Mouse (Mus musculus): ENCODE data around the gene Lrrc8d. TPM values are rescaled to one million over a fixed set of nuclear protein-coding genes. Genes with fewer than 3 reads are reported as not detected.

The Lrrc8d gene
- total RNA-seq, 1 experiment from 2014 or later, result 40.9 TPM

DNA sequence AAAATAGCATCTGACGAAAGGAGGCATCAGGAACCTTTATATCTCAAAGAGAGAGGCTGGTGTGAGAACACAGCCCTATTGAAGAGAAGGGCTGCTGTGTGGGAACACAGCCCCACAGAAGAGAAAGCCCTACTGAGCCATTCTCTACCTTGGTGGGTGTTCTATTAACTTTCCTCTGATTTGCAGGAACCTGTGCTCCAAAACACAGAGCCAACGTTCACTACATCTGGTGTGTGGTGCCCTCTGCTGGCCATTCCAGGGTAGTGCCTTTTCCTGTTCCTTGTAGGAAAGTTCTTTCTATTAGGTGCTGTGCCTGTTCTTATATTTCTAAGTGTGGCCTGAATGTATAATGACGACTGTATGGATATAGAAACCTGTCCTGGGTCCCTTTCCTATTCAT, 168.8 kb downstream of the Lrrc8d start:
- ATAC-seq (replicated peaks; ENCODE audit: insufficient number of reproducible peaks, low FRiP score, low TSS enrichment, poor library complexity, severe bottlenecking), result peak; percentile 79

DNA sequence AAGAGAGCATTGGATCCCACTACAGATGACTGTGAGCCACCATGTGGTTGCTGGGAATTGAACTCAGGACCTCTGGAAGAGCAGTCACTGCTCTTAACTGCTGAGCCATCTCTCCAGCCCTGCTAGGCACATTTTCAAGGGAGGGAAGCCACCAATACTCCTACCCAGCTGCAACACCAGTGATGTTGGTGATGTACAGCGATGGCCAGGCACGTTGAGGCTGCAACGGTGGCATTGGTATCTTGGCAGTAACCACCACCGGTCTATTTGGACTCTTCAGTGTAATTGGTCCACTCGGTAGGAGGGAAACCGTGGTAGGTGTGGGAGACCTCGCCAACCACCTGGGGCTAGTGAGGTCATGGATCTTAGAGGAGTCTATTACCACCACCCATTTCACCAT, 170.0 kb downstream of the Lrrc8d start:
- no peak for ATAC-seq (replicated peaks; ENCODE audit: insufficient number of reproducible peaks, low FRiP score, low TSS enrichment, poor library complexity, severe bottlenecking)

DNA sequence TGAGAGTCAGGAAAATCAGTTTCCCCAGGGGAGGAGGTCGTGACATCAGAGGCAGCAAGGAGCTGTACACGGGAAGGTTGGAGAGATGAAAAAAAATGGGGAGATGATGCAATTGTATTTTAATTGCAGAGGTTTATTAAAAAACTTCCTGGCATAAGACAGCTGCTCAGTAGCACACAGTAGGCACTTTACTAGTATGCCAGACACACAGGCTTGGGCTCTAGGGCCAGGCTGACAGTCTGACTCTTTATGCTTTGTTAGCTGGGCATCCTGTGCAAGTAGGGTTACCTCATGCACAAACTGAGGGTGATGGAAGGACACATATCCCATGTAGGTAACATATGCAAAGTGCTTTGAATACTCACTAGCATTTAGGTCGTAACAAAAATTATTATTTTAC, 171.4 kb downstream of the Lrrc8d start:
- no peak for ATAC-seq (replicated peaks; ENCODE audit: insufficient number of reproducible peaks, low FRiP score, low TSS enrichment, poor library complexity, severe bottlenecking)

DNA sequence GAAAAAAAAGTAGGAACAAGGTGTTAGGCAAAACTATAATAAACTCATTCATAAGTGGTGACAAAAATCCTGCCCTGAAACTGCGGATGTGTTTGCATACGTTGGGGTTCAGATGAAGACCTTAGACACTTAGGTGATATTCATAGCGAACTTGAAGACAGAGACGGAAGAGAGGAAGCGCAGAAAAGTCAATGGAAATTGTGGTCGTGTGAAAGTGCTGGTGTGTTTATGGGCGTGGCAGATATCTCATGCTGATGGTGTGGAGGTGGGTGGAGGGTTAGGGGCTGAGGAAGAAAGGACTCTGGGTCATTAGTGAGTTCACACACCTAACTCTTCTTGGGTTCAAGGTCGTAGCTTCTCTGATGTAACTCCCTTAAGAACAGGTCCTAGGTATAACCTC, 172.4 kb downstream of the Lrrc8d start:
- ATAC-seq (replicated peaks; ENCODE audit: insufficient number of reproducible peaks, low FRiP score, low TSS enrichment, poor library complexity, severe bottlenecking), result no peak

DNA sequence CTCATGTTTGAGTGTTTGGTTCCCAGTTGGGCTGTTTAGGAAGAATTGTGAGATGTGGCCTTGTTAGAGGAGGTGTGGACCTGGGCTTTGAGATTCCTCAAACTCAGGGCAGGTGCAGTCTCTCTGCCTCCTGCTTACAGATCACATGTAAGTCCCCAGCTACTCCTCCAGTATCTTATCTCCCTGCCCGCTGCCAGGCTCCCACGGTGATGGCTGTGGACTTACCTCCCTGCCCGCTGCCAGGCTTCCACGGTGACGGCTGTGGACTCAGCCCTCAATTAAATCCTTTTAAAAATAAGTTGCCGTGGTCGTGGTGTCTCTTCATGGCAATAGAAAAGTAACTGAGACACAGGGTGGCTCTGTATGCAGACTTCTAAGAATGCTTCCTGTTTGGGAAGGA, 173.1 kb downstream of the Lrrc8d start:
- no peak for ATAC-seq (replicated peaks; ENCODE audit: insufficient number of reproducible peaks, low FRiP score, low TSS enrichment, poor library complexity, severe bottlenecking)

DNA sequence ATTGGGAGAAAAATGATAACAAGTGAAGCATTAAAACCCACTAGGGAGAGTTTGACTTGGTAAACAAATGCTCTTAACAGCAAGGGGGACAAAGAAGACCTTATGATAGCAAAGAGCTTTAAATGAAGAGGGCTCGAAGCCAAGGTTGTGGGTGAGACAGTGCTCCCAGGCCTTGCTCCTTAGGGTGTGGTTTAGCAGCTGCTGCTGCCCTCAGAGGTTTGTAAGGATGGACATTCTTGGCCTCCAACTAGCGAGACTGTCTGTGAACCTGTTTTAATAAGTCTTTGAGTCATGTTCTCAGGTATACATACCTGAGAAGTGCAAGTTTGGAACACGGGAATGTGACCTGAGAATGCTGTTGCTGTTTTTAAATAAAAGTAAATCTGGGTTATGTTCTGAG, 174.0 kb downstream of the Lrrc8d start:
- ATAC-seq (replicated peaks; ENCODE audit: insufficient number of reproducible peaks, low FRiP score, low TSS enrichment, poor library complexity, severe bottlenecking), result no peak

DNA sequence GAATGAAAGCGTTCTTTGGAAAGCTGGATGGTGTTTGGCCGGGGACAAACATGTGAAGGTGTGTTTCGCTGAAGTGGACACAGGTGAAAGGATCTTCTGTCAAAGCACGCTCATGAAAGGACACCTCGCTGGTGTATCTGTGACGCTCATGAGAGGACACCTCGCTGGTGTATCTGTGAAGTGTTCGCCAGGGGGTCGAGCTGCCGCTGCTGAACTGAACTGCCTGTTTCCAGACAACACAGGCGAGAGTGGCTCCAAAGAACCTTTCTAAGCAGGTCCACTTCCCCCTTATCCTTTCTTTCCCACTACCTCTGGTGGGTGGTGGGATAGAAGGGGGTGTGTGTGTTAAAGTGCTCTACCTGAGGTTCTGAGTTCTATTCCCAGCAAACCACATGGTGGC, 174.7 kb downstream of the Lrrc8d start:
- ATAC-seq (replicated peaks; ENCODE audit: insufficient number of reproducible peaks, low FRiP score, low TSS enrichment, poor library complexity, severe bottlenecking), result no peak

DNA sequence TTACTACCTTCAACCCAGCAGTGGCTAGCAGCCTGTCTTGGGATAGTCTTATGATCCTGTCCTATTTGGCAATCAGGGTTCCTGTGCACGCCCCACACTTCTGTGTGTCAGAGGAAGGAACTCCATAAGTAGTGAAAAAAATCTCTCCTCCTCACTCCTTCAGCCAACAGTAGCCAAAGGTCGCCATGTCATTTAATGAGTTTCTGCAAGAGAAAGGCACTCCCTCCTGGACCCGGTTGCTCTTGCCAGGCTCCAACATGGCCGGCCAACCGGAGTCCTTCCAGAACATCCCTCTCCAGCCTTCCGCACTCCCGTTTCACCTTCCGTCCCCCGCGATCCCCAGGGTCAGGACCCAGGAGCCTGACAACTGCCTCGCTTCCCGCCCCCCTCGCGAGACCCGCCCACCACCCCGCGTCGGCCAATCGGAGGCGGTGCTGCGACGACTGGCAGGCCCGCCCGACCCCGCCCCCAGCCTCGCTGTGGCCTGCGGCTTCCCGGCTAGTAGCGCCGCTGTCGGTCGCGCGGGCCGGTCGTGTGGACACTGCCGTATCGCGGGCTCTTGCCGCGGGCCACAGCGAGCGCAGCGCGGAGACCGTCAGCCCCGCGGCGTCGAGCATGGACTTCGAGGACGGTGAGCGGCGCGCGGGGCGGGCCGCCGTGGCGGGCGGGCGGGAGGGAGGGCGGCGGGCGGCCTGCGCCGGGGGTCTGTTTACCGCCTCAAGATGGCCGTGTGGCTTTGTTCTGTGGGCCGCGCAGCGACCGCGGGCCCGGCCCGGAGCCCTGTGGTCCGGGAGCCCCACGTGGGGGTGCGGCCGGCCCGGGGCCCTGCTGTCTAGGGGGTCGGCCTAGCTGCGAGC, 176.5 kb downstream of the Lrrc8d start, which contains the start of gene Zfp326:
TSS of gene Zfp326 (plus strand) at position 498 of the 857 bp plus-strand sequence.
- ATAC-seq (replicated peaks; ENCODE audit: insufficient number of reproducible peaks, low FRiP score, low TSS enrichment, poor library complexity, severe bottlenecking), result peak; percentile 76

DNA sequence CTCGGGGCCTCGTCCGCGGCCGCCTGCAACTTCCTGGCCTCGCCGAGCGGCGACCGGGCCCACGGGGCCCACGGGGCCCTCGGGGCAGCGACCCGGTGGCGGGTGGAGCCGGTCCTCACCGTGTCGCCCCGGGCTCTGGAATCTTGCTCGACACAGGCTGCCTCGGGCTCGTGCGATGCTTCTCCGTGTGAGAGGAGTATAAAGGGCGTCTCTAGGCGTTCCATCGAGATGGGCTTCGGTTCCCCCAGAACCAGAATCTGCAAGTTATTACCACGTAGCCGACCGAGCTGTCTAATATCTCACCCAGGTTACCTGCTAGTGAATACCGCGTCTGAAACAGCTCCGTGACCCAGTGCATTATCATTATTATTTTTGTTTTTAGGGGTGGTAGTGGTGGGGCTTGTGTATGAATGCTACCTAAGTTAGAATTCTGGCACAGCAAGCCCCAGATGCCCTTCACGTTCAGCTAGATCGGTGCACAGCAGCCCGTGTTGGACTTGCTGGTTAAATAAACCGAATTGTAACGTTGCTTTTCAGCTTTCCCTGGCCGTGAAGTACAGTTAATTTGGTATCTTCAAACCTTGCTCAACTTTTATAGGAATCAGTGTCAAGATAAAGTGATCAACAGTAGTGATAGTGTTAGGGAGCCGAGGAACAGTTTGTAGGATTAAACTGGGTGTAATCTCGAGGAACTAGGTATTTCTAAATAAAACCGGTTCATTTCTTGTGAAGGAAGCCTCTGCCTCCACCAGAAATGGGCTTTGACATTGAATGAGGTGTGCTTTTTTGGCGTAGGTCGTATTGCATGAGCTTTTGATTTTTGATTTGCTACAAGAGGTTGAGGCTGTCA, 177.4 kb downstream of the Lrrc8d start:
- no peak for ATAC-seq (replicated peaks; ENCODE audit: insufficient number of reproducible peaks, low FRiP score, low TSS enrichment, poor library complexity, severe bottlenecking)

Other genes with a start within 250 kb of the Lrrc8d start
- 18.1 to 49.5 TPM (median 38.9 TPM) in 3 replicates for gene Lrrc8c, start 180.6 kb upstream of the Lrrc8d start, total RNA-seq (2017)
- gene Zfp326, start 176.6 kb downstream of the Lrrc8d start, total RNA-seq (2017), result 48.8 to 72.3 TPM (median 59.4 TPM) in 3 replicates

All from monocyte, adult 5-6 weeks (primary cell).